8 mouse cellular contexts compared by ENCODE assay signal in genomic region chr9:23377831-23378730, GRCm38 (mm10).
DNase-seq lines count a peak whose midpoint lies in the region; ATAC-seq and TF ChIP-seq lines count a peak whose summit lies in the region.
"Had no signal": no experiment of that assay in that cellular context is flagged by ENCODE, and none has a peak within 500 bp of the region (broad histone marks: within the 10 kb centered on the region; RNA-seq: fewer than 3 reads in every experiment).

No protein-coding gene starts in this region.

- peak; percentile 69 for ATAC-seq in forebrain, embryonic 16.5 days
- ATAC-seq in midbrain, embryonic 12.5 days (ENCODE audit: low FRiP score, low read depth), result peak; percentile 64
- ATAC-seq in liver, postnatal 0 days, result no peak

- no peaks in the 10 kb centered on the region for H3K9me3 ChIP-seq in forebrain, embryonic 16.5 days (ENCODE audit: control insufficient read depth, low read length)
- no peaks in the 10 kb centered on the region for H3K9me3 ChIP-seq in midbrain, embryonic 12.5 days
- no peaks in the 10 kb centered on the region for H3K9me3 ChIP-seq in liver, postnatal 0 days (ENCODE audit: low read length)

- WGBS in forebrain, embryonic 16.5 days, result 6% methylated on average over 5 of the region's 5 CpGs
- 23% methylated on average over 5 of the region's 5 CpGs for WGBS in midbrain, embryonic 12.5 days
- 56% methylated on average over 5 of the region's 5 CpGs for WGBS in liver, postnatal 0 days (ENCODE audit: insufficient replicate concordance)

- H3K27ac ChIP-seq in forebrain, embryonic 16.5 days (ENCODE audit: low read length), result peak overlapping the region; percentile 76
- peak overlapping the region; percentile 85 for H3K27ac ChIP-seq in midbrain, embryonic 12.5 days (replicated peaks)
- H3K27ac ChIP-seq in liver, postnatal 0 days (ENCODE audit: low read depth), result no peak overlapping the region

- no peak overlapping the region for H3K4me2 ChIP-seq in forebrain, embryonic 16.5 days (ENCODE audit: low read length)
- 0 out of 2 replicates have a peak overlapping the region, but pooled peaks have one; percentile 13 for H3K4me2 ChIP-seq in midbrain, embryonic 12.5 days (replicated peaks)
- no peak overlapping the region for H3K4me2 ChIP-seq in liver, postnatal 0 days (ENCODE audit: low read depth, low read length)

- no peak for TF ChIP-seq CTCF in brain, embryonic 14.5 days (IDR thresholded peaks at IDR 0.05; ENCODE audit: borderline replicate concordance, extremely low read depth, insufficient read depth, insufficient read length)
- no peak for TF ChIP-seq CTCF in liver, postnatal 0 days (IDR thresholded peaks at IDR 0.05; ENCODE audit: low read depth)

- peaks cover 26% of the 10 kb centered on the region for H3K4me1 ChIP-seq in forebrain, embryonic 16.5 days (replicated peaks; ENCODE audit: control insufficient read depth, insufficient read depth, low read length)
- peaks cover 46% of the 10 kb centered on the region for H3K4me1 ChIP-seq in midbrain, embryonic 12.5 days
- no peaks in the 10 kb centered on the region for H3K4me1 ChIP-seq in liver, postnatal 0 days (ENCODE audit: insufficient read depth)

- intact Hi-C loops in left cerebral cortex, postnatal 25 days (cut with DNase I), result no loop called here

- no peak overlapping the region for H3K4me3 ChIP-seq in forebrain, embryonic 16.5 days (replicated peaks; ENCODE audit: low read length)
- no peak overlapping the region for H3K4me3 ChIP-seq in midbrain, embryonic 12.5 days
- no peak overlapping the region for H3K4me3 ChIP-seq in liver, postnatal 0 days (ENCODE audit: low read depth, low read length)

- no peaks in the 10 kb centered on the region for H3K27me3 ChIP-seq in forebrain, embryonic 16.5 days (replicated peaks; ENCODE audit: control insufficient read depth, insufficient read depth, low read length)
- no peaks in the 10 kb centered on the region for H3K27me3 ChIP-seq in midbrain, embryonic 12.5 days
- no peaks in the 10 kb centered on the region for H3K27me3 ChIP-seq in liver, postnatal 0 days (ENCODE audit: insufficient read depth, low read length)

- no peak for TF ChIP-seq EP300 in liver, postnatal 0 days (IDR thresholded peaks at IDR 0.05; ENCODE audit: low read depth)

- no peaks in the 10 kb centered on the region for H3K36me3 ChIP-seq in forebrain, embryonic 16.5 days (ENCODE audit: control insufficient read depth, insufficient read depth)
- no peaks in the 10 kb centered on the region for H3K36me3 ChIP-seq in midbrain, embryonic 12.5 days
- no peaks in the 10 kb centered on the region for H3K36me3 ChIP-seq in liver, postnatal 0 days (replicated peaks; ENCODE audit: insufficient read depth, low read length)

- no peak overlapping the region for H3K9ac ChIP-seq in forebrain, embryonic 16.5 days (replicated peaks; ENCODE audit: low read depth, low read length)
- no peak overlapping the region for H3K9ac ChIP-seq in midbrain, embryonic 12.5 days (replicated peaks)
- no peak overlapping the region for H3K9ac ChIP-seq in liver, postnatal 0 days (replicated peaks)

- DNase-seq in Muller cell, postnatal 12 days (ENCODE audit: inconsistent ontology term), result peak; percentile 14
- peak; percentile 95 for DNase-seq in brain, embryonic 14.5 days (ENCODE audit: low read depth)
- no peak for DNase-seq in left cerebral cortex, postnatal 25 days (ENCODE audit: low spot score in 2 of 2)
- DNase-seq in liver, postnatal 0 days, result no peak
- no peak for DNase-seq in cerebellum, adult 9-10 months
- DNase-seq: thymus, adult 18-20 months had no signal

- no peak for TF ChIP-seq POLR2A in brain, embryonic 14.5 days (IDR thresholded peaks at IDR 0.05; ENCODE audit: borderline replicate concordance, extremely low read depth, insufficient read depth, insufficient read length, poor library complexity, severe bottlenecking)

Comparison
In these comparisons a context has a peak if more than half of its experiments do, and no peak if none do; other contexts are left out.
1. DNase-seq: peak in Muller cell, postnatal 12 days (single experiment) and brain, embryonic 14.5 days (single experiment); none in left cerebral cortex, postnatal 25 days (0 of 2), liver, postnatal 0 days (single experiment) and cerebellum, adult 9-10 months (single experiment).